Mouse (Mus musculus) liver, embryonic 11.5 days (tissue): ENCODE measurements at regions not wholly inside any gene's neighbourhood (a gene's known extent, or its start where the extent isn't known, plus 50 kb on each side); places are given as distances from the start of the nearest gene placed in this dataset. TPM values are rescaled to one million over a fixed set of nuclear protein-coding genes. Genes with fewer than 3 reads are reported as not detected.
"Not testable (repeated sequence)": the region's sequence is repeated elsewhere in the genome, so short reads cannot be mapped to it uniquely, and the experiment has no call there.

Experiments
- ATAC-seq: fragments of 200-750 bp; cut with Nextera tagmentation; replicated peaks from 2 replicates; pipeline ENCODE4 v1.8.0; 2017; ENCODE audit warnings: moderate number of reproducible peaks, mild to moderate bottlenecking, moderate TSS enrichment, moderate library complexity; ENCODE audit not compliant: low FRiP score
- DNase-seq: peaks from one replicate; pipeline ENCODE4 v3.0.0-alpha.2; 2017; ENCODE audit warnings: low spot score
- H3K27ac ChIP-seq: fragments of 300-500 bp; sonication (generic); 2 replicates; pipeline ENCODE4 v1.5.1; 2014; ENCODE audit warnings: mild to moderate bottlenecking, low read depth, low read length, control low read depth
- H3K27me3 ChIP-seq: fragments of 300-500 bp; sonication (generic); replicated peaks from 2 replicates; pipeline ENCODE4 v1.6.1; 2014; ENCODE audit warnings: low read length, mixed read lengths; ENCODE audit not compliant: control insufficient read depth, insufficient read depth
- H3K36me3 ChIP-seq: fragments of 300-500 bp; sonication (generic); 2 replicates; pipeline ENCODE4 v1.6.1; 2014; ENCODE audit warnings: mild to moderate bottlenecking, low read length, moderate library complexity, mixed read lengths; ENCODE audit not compliant: control insufficient read depth, insufficient read depth
- H3K4me1 ChIP-seq: fragments of 300-500 bp; sonication (generic); replicated peaks from 2 replicates; pipeline ENCODE4 v1.6.1; 2014; ENCODE audit warnings: low read length, mixed read lengths; ENCODE audit not compliant: control insufficient read depth, insufficient read depth
- H3K4me2 ChIP-seq: fragments of 300-500 bp; sonication (generic); 2 replicates; pipeline ENCODE4 v1.6.1; 2014; ENCODE audit warnings: mild to moderate bottlenecking, control low read depth, moderate library complexity
- H3K4me3 ChIP-seq: fragments of 300-500 bp; sonication (generic); 2 replicates; pipeline ENCODE4 v1.5.1; 2014; ENCODE audit warnings: low read depth, low read length, control low read depth
- H3K9ac ChIP-seq: fragments of 300-500 bp; sonication (generic); 2 replicates; pipeline ENCODE4 v1.6.1; 2014; ENCODE audit warnings: low read depth, low read length, control low read depth
- H3K9me3 ChIP-seq: fragments of 300-500 bp; sonication (generic); 2 replicates; pipeline ENCODE4 v1.6.1; 2016; ENCODE audit warnings: low read length, inconsistent platforms, mixed read lengths; ENCODE audit not compliant: control insufficient read depth
- WGBS: fragments of 180-500 bp; shearing (Covaris S2); extraction: QIAGEN DNeasy Blood & Tissue Kit; methylation state at CpG from one replicate; pipeline ENCODE4 v1.1.7; 2014; 5-methylcytosine and 5-hydroxymethylcytosine counted together
- microRNA-seq: library from miRNA; unstranded; fragments of <30 nt; microRNA quantifications from one replicate; pipeline ENCODE4, GENCODE M21; 2017; ENCODE audit warnings: borderline number of aligned reads

GRCm38 (mm10) chr8:71192939-71193338 is 79.6 kb upstream of the Myo9b start:
- not testable (repeated sequence) for H3K4me1 ChIP-seq, H3K9ac ChIP-seq, H3K9me3 ChIP-seq, DNase-seq, H3K4me2 ChIP-seq, H3K4me3 ChIP-seq, H3K27ac ChIP-seq, H3K27me3 ChIP-seq, ATAC-seq, H3K36me3 ChIP-seq
- 67% methylated on average over 1 of the region's 1 CpGs for WGBS

GRCm38 (mm10) chr8:71195006-71195722 is 77.3 kb upstream of the Myo9b start:
- H3K4me1 ChIP-seq, DNase-seq, H3K27ac ChIP-seq, H3K27me3 ChIP-seq, H3K9ac ChIP-seq, H3K4me2 ChIP-seq, H3K4me3 ChIP-seq, H3K9me3 ChIP-seq, H3K36me3 ChIP-seq: not testable (repeated sequence)
- peak; percentile 36 for ATAC-seq
- WGBS = 62% methylated on average over 9 of the region's 9 CpGs

Small RNA genes in the stretch of these regions (microRNA-seq; reads per million reads assigned to microRNA genes)
- not detected for gene Gm27628
